Mouse (Mus musculus): Measurements from ENCODE around the gene Pla2g10.
"Not testable (repeated sequence)": the region's sequence is repeated elsewhere in the genome, so short reads cannot be mapped to it uniquely, and the experiment has no call there.

Pla2g10 gene

DNA sequence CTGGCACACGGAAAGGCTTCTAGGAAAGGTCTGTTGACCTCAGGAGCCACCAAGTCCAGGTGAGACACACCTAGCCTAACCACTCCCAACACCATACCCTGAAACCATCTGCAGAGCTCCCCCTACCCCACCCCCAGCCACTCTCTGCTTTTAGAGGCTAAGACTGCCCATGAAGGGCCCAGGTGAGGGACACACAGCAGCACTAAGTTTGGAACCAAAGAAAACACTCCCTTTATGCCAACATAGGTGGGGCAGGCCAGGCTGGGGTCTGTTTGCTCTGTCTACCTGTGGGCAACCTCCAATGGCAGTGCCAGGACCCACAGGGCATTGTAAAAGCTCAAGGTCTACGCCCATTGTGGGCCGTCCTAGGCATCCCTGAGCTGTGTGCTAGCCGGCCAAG, 1.4 kb downstream of the Pla2g10 start:
- no peak for DNase-seq (ENCODE audit: low spot score in 2 of 2)

DNA sequence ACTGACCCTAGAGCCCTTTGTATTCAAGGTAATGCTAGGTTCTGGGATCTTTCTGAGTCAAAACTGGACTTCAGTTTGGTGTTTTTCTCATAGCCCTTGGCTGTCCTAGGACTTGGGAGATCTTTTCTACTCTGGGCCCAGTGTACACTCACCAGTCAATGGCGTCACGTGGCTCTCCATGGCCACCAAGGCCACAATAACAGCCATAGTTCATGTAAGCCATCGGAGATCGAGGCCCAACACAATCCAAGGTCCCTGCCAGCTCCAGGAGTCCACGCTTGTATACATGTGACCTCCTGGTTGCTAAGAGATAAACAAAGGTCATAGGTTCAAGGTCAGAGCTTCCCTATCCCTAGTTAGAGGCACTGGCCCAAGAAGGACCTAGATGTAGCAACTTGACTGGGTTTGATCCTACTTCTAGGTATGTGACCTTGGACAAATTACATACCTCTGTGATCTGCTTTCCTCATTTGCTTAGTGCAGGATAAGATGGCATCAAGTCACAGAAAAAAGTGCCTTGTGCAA, 2.9 kb downstream of the Pla2g10 start:
- no peak for DNase-seq (ENCODE audit: low spot score in 2 of 2)

DNA sequence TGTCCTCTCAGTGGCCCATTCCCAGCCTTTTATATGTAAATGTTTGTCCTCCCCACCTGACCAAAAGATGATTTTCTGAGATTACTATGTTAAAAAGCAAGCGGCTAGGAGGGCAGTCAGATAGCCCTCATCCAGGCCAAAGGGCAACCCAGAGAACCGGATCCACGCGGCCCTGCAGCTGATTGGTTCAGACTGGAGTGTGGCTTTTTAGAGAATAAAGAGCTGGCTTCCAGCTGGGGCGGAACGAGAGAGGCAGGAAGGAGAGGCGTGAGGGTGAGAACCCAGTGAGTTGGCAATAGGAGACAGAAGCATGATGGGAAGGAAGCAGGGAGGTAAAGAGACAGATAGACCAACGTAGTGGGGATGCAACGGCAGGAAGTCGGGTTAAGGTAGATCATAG, 7.8 kb downstream of the Pla2g10 start:
- no peak for DNase-seq (ENCODE audit: low spot score in 2 of 2)

DNA sequence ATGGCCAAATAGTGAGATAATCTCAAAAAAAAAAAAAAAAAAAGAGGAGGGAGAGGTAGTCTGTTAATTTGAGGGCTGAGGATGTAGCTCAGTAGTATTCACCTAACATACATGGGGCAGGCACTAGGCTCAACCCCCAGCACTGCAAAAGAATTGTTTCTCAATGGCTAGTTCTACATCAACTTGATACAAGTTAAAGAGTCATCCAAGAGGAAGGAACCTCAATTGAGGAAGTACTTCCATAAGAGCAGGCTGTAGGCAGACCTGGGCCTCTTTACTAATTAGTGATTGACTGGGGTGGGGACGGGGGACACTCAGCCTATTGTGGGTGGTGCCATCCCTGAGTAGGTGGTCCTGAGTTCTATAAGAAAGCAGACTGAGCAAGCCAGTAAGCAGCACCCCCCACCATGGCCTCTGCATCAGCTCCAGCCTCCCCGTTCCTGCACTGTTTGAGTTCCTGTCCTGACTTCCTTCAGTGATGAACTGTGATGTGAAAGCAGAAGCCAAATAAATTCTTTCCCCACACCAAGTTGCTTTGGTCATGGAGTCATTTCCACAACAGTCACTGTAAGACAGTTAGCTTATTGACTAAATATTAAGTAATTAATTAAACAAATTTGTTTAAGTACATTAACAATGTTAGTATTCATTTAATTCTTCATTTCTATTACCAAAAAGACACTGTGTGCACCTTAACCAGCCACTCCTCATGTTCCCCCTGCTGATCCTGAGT, 13.8 kb downstream of the Pla2g10 start:
- no peak for DNase-seq (ENCODE audit: low spot score in 2 of 2)

GRCm38 (mm10) chr16:13714910-13715309, 15.9 kb downstream of the Pla2g10 start:
- no peak for DNase-seq (ENCODE audit: low spot score in 2 of 2)

GRCm38 (mm10) chr16:13704676-13705075, 26.1 kb downstream of the Pla2g10 start:
- DNase-seq (ENCODE audit: low spot score in 2 of 2): no peak

- DNase-seq (ENCODE audit: low spot score in 2 of 2): no peak
These were observed 28.6 kb downstream of the Pla2g10 start for GRCm38 (mm10) chr16:13702184-13702583.

- DNase-seq (ENCODE audit: low spot score in 2 of 2): no peak
These were observed 31.8 kb downstream of the Pla2g10 start for GRCm38 (mm10) chr16:13698998-13699397.

DNA sequence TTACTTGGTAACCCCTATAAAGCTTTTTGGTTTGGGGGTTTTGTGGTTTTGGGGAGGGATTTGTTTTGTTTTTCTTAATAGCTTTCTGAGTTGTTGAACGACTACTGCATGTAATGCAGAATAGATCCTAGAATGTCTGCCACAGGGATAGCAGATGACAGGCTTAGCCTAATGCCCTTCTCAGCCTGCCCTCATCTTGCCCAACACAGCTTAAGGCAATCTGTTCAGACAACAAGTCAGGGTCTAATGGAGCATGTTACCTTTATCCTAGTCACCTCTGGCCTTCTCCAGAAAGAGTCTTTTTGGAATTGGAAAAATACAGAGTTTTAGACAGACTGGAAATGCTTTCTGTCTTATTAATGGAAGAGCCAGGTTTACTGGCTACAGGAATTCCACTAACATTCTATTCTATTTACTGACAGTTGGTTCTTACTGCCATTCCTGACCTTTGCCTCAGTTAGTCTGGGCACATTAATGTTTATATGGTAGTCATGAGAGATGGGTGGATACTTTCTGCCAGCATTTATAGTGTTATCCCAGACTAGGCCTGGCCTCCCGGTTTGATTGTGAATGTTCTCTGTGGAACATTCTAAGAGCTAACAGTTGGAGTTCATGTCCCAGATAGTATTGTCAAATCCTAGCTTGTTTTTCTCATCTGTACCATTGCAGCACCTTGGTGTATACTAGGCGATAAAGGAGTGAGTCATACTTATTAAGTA, 52.0 kb downstream of the Pla2g10 start:
- no peak for DNase-seq (ENCODE audit: low spot score in 2 of 2)

GRCm38 (mm10) chr16:13674511-13674910, 56.3 kb downstream of the Pla2g10 start:
- DNase-seq (ENCODE audit: low spot score in 2 of 2): no peak

- DNase-seq (ENCODE audit: low spot score in 2 of 2): no peak
These were observed 57.7 kb downstream of the Pla2g10 start for GRCm38 (mm10) chr16:13673114-13673513.

DNA sequence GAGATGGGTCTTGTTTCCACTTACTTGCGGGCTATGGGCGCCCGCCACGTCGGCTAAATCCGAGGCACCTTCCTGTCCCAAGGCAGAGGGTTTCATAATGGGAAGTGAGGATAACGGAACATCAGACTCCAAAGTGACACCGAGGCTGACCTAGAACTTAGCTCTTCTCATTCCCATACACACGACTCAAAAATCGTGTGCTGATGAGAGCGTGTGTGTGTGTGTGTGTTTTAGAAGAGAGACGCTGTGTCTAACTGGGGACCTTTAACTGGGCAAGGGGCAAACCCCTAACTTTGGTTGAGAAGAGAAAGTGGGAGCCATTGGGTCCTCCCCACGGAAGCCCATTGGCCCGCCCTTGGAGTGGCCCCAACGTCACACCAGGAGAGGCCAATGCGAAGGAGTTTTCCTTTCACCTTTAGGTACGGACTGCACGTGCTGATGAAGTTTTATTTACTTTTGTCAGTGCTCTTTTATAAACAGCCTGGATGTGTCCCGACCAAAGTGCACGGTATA, 58.3 kb downstream of the Pla2g10 start:
- DNase-seq (ENCODE audit: low spot score in 2 of 2): peak; percentile 60 to 62

DNA sequence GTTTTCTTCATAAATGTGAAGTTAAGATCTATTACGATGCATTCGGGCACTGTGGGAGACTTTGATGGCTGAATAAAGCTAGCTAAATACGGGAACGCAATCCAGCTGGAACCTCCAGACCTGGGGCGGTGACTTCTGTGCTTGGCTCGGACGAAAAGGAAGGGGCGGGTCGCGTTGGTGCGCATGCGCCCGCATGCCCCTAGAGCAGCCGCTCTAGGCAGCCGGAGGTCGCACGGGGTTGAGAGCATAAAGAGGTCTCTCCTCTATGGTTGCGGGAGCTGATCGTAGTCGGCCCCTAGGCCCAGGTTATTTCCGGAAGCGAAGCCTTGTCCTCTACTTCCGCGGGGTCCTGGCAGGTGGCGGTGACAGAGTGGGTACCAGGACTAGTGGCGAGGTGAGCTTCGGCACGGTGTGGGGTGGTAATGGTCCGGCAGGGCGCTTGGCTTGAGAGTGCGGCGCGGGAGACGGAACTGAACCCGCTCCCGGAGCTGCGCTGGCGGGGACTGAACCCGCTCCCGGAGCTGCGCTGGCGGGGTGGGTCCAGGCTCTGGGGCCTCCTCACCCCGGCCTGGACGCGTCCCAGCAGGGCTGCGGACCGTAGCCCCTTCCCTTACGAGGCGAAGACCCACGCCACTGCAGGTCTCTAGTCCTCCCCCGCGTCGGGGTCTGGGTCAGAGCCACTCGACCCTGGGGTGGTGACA, 58.9 kb downstream of the Pla2g10 start, which contains the start of the genes Bfar and 3110001I22Rik:
Gene Bfar, plus strand, starts transcription at position 174 of the 701 bp plus-strand sequence.
Gene 3110001I22Rik, plus strand, starts transcription at position 245 of the 701 bp plus-strand sequence.
- DNase-seq (ENCODE audit: low spot score in 2 of 2): peak; percentile 93 to 94

- DNase-seq (ENCODE audit: low spot score in 2 of 2): not testable (repeated sequence)
These were observed 59.9 kb downstream of the Pla2g10 start for GRCm38 (mm10) chr16:13670896-13671295.

GRCm38 (mm10) chr16:13669282-13669681, 61.5 kb downstream of the Pla2g10 start:
- DNase-seq (ENCODE audit: low spot score in 2 of 2): no peak

DNA sequence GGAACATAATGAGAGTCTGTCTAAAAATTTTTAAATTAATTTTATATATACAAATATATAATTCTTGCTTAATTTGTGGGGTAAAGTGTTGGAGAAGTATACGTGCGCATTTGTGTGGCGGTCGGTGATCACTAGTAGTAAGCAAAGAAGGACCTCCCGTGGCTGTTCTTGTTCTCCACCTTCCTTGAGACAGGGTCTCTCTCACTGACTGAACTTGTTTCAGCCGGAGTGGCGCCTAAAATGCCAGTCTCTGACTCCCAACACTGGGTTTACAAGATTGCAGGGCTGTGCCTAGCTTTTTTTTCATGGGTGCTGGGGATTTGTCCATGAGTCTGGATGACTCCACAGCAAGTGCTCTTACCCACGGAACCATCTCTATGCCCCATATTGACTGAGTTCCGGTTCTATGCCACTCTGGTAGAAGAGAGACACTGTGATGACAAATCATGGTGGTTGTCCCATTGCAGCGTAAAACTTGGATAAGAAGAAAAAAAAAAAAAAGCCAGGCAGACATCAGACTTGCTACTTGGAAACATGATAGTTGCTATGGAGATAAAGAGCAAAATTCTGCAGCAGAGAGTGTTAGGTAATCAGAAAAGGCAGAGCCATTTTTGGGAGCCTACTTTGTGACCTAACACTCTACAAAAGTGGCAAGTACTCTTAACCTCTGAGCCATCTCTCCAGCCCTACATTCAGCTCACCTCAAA, 62.2 kb downstream of the Pla2g10 start:
- peak in 1 of 2 experiments; percentile 32 for DNase-seq (ENCODE audit: low spot score in 2 of 2)

- DNase-seq (ENCODE audit: low spot score in 2 of 2): peak; percentile 96 to 97
These were observed 62.9 kb downstream of the Pla2g10 start, which contains the start of gene Parn for GRCm38 (mm10) chr16:13667878-13668343. Gene Parn (minus strand): TSS chr16:13668170.
